Mouse (Mus musculus) brain, embryonic 14.5 days (tissue): ENCODE data around the gene Lgals8.

Source experiments
- CTCF ChIP-seq: fragments of 200-500 bp; IDR thresholded peaks from 2 replicates; pipeline ENCODE4 v1.5.1; 2012; ENCODE audit warnings: inconsistent platforms, mild to moderate bottlenecking, moderate library complexity, borderline replicate concordance; ENCODE audit not compliant: insufficient read depth, insufficient read length; ENCODE audit errors: extremely low read depth
- POLR2A ChIP-seq: fragments of 200-500 bp; IDR thresholded peaks from 2 replicates; pipeline ENCODE4 v1.6.1; 2012; ENCODE audit warnings: mild to moderate bottlenecking, inconsistent platforms, borderline replicate concordance; ENCODE audit not compliant: poor library complexity, insufficient read depth, insufficient read length, severe bottlenecking; ENCODE audit errors: extremely low read depth

DNA sequence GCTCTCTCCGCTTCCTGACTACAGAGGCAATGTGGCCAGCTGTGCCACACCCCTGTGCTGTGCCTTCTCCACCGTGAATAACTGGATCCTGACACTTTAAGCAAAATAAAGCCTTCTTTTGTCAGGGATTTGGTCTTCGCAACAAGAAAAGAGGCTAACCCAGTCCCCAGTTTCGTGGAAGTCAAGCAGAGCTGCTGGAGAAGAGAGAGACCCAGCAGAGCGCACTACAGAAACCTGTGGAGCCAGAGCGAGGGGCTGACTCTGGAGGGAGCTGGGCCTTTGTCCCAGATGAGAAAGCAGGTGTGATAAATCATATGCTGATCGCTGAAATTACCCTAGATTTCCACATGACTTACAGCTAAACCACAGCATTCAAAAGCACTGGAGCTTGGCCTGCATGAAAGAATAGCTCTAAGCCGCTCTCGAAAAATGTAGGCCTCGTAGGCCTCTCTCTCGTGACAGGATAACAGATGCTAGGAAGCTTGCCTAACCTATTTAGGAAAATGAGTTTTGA is 38.6 kb upstream of the Lgals8 start:
- TF ChIP-seq POLR2A = no peak
- no peak for TF ChIP-seq CTCF
